Mouse (Mus musculus) liver, embryonic 12.5 days (tissue): ENCODE results near the gene Mt2. TPM values are rescaled to one million over a fixed set of nuclear protein-coding genes. Genes with fewer than 3 reads are reported as not detected.
A peak's percentile ranks its signal among the peaks of the same experiment; 100 is the strongest.
"Not testable (repeated sequence)": the region's sequence is repeated elsewhere in the genome, so short reads cannot be mapped to it uniquely, and the experiment has no call there.

Source experiments
- ATAC-seq: fragments of 200-750 bp; cut with Nextera tagmentation; 2 replicates; pipeline ENCODE4 v1.8.0; 2017; ENCODE audit warnings: moderate number of reproducible peaks, mild to moderate bottlenecking, moderate library complexity
- H3K27ac ChIP-seq: fragments of 300-500 bp; sonication (generic); 2 replicates; pipeline ENCODE4 v1.5.1; 2016; ENCODE audit warnings: mild to moderate bottlenecking
- H3K27me3 ChIP-seq: fragments of 300-500 bp; sonication (generic); replicated peaks from 2 replicates; pipeline ENCODE4 v1.6.1; 2016; ENCODE audit warnings: mild to moderate bottlenecking, moderate library complexity
- H3K36me3 ChIP-seq: fragments of 300-500 bp; sonication (generic); 2 replicates; pipeline ENCODE4 v1.6.1; 2016; ENCODE audit warnings: mild to moderate bottlenecking, moderate library complexity
- H3K4me1 ChIP-seq: fragments of 300-500 bp; sonication (generic); 2 replicates; pipeline ENCODE4 v1.6.1; 2016
- H3K4me2 ChIP-seq: fragments of 300-500 bp; sonication (generic); 2 replicates; pipeline ENCODE4 v1.6.1; 2016; ENCODE audit warnings: mild to moderate bottlenecking, moderate library complexity
- H3K4me3 ChIP-seq: fragments of 300-500 bp; sonication (generic); 2 replicates; pipeline ENCODE4 v1.5.1; 2016; ENCODE audit warnings: mild to moderate bottlenecking, moderate library complexity
- H3K9ac ChIP-seq: fragments of 300-500 bp; sonication (generic); 2 replicates; pipeline ENCODE4 v1.6.1; 2016; ENCODE audit warnings: mild to moderate bottlenecking, moderate library complexity
- H3K9me3 ChIP-seq: fragments of 300-500 bp; sonication (generic); replicated peaks from 2 replicates; pipeline ENCODE4 v1.6.1; 2016; ENCODE audit warnings: mild to moderate bottlenecking, moderate library complexity
- WGBS: fragments of 180-500 bp; shearing (Covaris S2); methylation state at CpG from one replicate; pipeline ENCODE4 v1.1.7; 2016; ENCODE audit not compliant: insufficient replicate concordance; 5-methylcytosine and 5-hydroxymethylcytosine counted together
- polyA plus RNA-seq: library from polyadenylated mRNA; unstranded; fragments of >200 nt; fragmentation: Nextera tagmentation; extraction: Ambion mirVana; gene quantifications from 2 replicates; pipeline ENCODE4 v1.2.1, GENCODE M21; 2016

Gene Mt2
- 1,025 and 1,037 TPM in 2 replicates for polyA plus RNA-seq

DNA sequence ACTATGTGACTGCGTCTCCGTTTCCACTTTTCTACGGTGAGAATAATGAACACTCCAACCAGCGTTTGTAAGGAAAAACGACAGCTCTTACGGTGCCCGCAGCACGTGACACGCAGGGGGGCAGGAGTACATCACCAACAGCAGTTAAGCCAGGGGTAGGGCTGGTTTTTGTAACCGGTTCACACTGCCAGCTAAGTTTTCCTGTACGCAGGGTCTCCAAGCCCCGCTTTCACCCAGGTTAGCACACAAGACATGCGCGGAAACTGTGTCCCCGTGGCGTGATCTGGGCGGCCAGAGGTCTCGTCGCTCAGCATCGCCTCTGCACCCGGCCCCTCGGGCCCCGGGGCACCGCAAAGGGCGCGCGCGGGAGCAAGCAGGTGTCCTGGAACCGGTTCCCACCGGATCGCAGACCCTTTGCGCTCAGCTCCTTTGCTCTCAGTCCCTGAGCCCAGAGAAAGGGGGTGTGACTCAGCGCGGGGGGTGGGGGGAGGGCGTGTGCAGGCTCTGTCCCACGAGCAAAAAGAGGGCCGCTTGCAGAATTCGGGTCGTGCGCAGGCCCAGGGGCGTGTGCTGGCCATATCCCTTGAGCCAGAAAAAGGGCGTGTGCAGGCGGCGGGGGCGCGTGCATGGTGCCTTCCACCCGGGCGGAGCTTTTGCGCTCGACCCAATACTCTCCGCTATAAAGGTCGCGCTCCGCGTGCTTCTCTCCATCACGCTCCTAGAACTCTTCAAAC lies at the start of gene Mt2:
Mt2 (plus strand) TSS at position 590 of the 734 bp plus-strand sequence.
- H3K4me1 ChIP-seq, result peaks cover 68% of the 10 kb centered on the region
- ATAC-seq, result peak; percentile 87
- WGBS, result 1% methylated on average over 56 of the region's 56 CpGs
- H3K4me2 ChIP-seq, result peak within 1 kb of the TSS; percentile 85
- peaks cover 56% of the 10 kb centered on the region for H3K27me3 ChIP-seq
- H3K4me3 ChIP-seq, result peak within 1 kb of the TSS; percentile 87
- peak within 1 kb of the TSS; percentile 99 for H3K27ac ChIP-seq
- no peaks in the 10 kb centered on the region for H3K36me3 ChIP-seq
- H3K9me3 ChIP-seq, result no peaks in the 10 kb centered on the region
- peak within 1 kb of the TSS; percentile 95 for H3K9ac ChIP-seq

DNA sequence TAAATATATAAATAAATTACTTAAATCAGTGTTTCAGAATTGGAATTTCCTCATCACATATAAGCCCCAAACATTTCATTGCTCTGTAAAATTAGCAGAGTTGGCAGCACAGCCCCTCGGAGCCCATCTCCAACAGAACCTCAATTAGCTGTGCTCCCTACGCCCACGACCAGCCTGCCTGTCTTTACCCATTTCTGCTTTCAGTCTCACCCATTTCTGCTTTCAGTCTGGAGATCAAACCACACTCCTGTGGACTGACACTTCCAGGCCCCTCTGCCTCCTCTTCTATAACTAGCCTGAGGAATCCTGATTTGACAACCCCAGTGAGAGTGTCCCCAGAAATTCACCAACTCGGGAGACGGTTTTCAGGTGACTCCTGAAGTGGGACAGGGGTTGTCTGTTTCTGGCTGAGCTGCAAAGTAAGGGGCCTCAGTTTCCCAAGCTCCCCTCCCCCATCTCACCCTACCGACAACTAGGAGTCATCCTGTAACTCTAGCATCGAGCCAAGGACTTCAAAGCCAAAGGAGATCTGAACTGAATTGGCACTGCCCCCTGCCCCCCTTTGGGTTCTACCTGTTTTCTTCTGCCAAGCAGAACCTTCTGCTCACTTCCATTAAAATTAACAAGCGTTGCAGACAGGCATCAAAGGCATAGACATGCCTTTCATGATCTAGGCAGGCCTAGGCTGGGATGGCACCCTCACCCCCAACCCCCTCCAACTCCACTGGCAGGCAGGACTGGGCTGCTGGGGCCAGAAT lies 49.6 kb upstream of the Mt2 start:
- no peak overlapping the region for H3K9ac ChIP-seq
- H3K27ac ChIP-seq, result no peak overlapping the region
- no peaks in the 10 kb centered on the region for H3K36me3 ChIP-seq
- peaks cover 28% of the 10 kb centered on the region for H3K27me3 ChIP-seq
- no peak for ATAC-seq
- WGBS, result 41% methylated on average over 8 of the region's 8 CpGs
- H3K4me3 ChIP-seq, result no peak overlapping the region
- peaks cover 20% of the 10 kb centered on the region for H3K4me1 ChIP-seq
- no peak overlapping the region for H3K4me2 ChIP-seq
- H3K9me3 ChIP-seq, result no peaks in the 10 kb centered on the region

DNA sequence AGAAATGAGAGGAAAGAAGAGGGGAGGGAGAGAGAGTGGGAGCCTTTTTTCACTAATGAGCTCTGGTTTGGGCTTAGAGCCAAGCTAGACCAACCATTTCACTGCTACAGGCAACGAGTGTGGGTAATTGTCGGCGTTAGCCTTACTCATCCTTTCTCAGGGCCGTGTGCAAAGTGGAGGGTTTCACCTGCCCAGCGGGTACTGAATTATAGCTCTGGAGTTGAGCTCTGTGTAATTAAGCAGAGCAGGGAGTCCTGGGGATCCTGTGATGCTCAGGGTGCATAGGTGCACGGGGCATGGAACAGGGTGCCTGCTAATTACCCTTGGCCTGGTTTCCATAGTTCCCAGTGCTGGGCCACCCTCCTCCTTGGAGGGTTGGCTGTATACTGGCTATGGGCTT lies 44.8 kb upstream of the Mt2 start:
- H3K4me1 ChIP-seq, result no peaks in the 10 kb centered on the region
- H3K27ac ChIP-seq, result no peak overlapping the region
- no peak overlapping the region for H3K4me3 ChIP-seq
- H3K9ac ChIP-seq, result no peak overlapping the region
- no peak for ATAC-seq
- H3K9me3 ChIP-seq, result no peaks in the 10 kb centered on the region
- H3K27me3 ChIP-seq, result peaks cover 45% of the 10 kb centered on the region
- H3K4me2 ChIP-seq, result no peak overlapping the region
- H3K36me3 ChIP-seq, result no peaks in the 10 kb centered on the region
- 64% methylated on average over 6 of the region's 6 CpGs for WGBS

DNA sequence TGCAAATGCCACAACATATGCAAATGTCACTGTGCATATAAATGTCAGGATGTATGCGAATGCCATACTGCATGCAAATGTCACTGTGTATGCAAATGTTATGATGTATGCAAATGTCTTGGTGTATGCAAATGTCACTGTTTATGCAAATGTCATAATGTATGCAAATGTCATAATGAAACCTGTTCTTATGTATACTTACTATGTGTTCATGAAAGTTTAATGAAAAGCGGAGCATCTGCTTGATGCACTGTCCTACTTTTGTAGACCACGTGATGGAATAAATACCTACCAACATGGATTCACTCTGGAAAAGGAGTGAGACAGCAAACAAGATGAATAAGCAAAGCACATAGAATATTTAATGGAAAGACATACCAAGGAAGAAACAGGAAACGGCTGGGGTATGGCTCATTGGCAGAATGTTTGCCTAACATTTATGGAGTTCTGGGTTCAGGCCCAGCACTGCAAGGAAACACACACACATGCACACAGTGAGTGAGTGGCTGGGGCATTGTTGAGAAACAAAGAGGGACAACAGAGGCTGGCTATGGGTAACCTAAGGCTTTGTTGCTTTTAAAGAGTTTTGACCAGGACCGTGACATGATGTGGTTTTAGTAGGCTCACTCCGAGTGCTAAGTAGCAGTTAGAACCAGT lies 43.2 kb upstream of the Mt2 start:
- H3K9me3 ChIP-seq, result no peaks in the 10 kb centered on the region
- H3K27ac ChIP-seq, result no peak overlapping the region
- 76% methylated on average over 6 of the region's 6 CpGs for WGBS
- H3K4me2 ChIP-seq, result no peak overlapping the region
- H3K4me1 ChIP-seq, result peaks cover 6% of the 10 kb centered on the region
- ATAC-seq, result no peak
- H3K27me3 ChIP-seq, result peaks cover 37% of the 10 kb centered on the region
- H3K9ac ChIP-seq, result no peak overlapping the region
- no peaks in the 10 kb centered on the region for H3K36me3 ChIP-seq
- no peak overlapping the region for H3K4me3 ChIP-seq

DNA sequence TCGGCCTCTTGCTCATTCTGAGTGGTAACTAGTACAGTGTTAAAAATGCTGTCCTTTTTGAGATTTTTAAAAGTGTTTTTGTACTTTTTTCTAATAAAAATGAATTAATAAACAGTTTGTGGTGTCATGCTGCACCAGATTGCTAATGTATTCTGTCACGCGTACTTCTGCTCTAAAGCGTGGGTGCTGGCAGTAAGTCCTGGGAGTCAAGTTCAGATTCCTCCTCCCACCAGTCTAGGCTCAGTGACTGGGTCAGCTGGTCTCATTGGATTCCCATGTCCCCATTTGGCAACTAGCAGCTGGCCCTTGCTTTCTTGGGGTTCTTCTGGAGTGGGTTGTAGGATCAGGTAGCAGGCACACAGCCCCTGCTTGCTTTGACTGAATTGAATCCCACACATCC lies 42.3 kb upstream of the Mt2 start:
- H3K4me3 ChIP-seq, result no peak overlapping the region
- no peak overlapping the region for H3K27ac ChIP-seq
- no peak overlapping the region for H3K4me2 ChIP-seq
- ATAC-seq, result no peak
- no peaks in the 10 kb centered on the region for H3K9me3 ChIP-seq
- peaks cover 13% of the 10 kb centered on the region for H3K4me1 ChIP-seq
- H3K36me3 ChIP-seq, result no peaks in the 10 kb centered on the region
- peaks cover 29% of the 10 kb centered on the region for H3K27me3 ChIP-seq
- no peak overlapping the region for H3K9ac ChIP-seq
- 88% methylated on average over 4 of the region's 4 CpGs for WGBS

DNA sequence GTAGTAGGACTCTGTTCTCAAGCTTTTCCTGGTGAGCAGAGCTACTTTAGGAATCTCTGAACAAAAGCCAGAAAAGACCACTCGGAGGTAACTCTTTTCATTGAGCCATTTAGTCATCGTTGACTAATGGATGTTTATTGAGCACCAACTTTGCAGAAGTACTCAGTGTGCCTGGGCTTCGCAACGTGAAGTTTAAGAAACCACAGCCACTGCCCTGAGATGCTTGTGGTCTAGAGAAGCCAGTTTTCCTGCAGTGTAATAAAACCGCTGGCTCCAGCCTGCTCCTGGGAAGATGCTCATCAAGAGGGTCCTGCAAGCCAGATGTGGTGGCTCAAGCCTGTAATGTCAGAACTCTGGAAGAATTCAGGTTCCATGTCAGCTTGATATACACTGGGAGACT lies 40.4 kb upstream of the Mt2 start:
- WGBS, result 52% methylated on average over 5 of the region's 5 CpGs
- no peak overlapping the region for H3K4me2 ChIP-seq

DNA sequence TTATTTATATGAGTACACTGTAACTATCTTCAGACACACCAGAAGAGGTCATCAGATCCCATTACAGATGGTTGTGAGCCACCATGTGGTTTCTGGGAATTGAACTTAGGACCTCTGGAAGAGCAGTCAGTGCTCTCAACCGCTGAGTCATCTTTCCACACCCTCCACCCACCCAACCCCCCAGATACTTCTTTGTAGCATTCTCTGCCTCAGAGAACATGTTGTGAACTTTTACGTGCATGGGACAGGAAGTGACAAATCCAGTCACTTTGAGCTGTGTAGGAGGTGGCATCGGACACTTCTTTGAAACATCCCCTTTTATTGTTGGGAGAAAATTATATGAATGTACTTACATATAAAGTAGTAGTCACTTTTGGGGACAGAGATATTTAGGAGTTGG lies 37.9 kb upstream of the Mt2 start:
- WGBS, result 33% methylated on average over 3 of the region's 3 CpGs

More for the DNA sequence above, 40.4 kb upstream of the Mt2 start:
- H3K27me3 ChIP-seq, result peaks cover 26% of the 10 kb centered on the region
- no peak overlapping the region for H3K4me3 ChIP-seq
- no peak for ATAC-seq
- H3K9me3 ChIP-seq, result no peaks in the 10 kb centered on the region
- H3K36me3 ChIP-seq, result no peaks in the 10 kb centered on the region
- no peak overlapping the region for H3K9ac ChIP-seq
- peaks cover 17% of the 10 kb centered on the region for H3K4me1 ChIP-seq
- no peak overlapping the region for H3K27ac ChIP-seq

DNA sequence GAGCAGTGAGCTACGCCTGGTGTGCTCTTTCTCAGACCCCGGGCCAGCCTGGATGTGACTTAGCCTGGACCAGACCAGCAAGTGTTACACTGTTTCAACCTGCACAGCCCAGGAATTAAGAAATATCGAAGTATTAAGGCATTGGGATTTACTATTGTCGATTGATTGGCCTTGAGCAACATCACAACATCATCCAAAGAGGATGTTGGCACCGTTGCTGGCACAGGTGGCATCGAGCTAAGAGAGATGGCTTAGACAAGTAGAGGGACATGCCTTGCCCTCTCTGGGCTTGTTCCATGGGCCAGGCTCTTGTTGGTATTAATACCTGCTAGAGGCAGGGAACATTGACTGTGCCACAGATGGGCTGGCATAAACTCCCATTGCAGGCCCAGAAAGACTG lies 36.9 kb upstream of the Mt2 start:
- H3K27ac ChIP-seq, result no peak overlapping the region
- H3K36me3 ChIP-seq, result no peaks in the 10 kb centered on the region
- H3K4me1 ChIP-seq, result peaks cover 17% of the 10 kb centered on the region
- H3K4me3 ChIP-seq, result no peak overlapping the region
- 69% methylated on average over 6 of the region's 6 CpGs for WGBS
- H3K9me3 ChIP-seq, result no peaks in the 10 kb centered on the region
- H3K4me2 ChIP-seq, result no peak overlapping the region
- H3K9ac ChIP-seq, result no peak overlapping the region
- no peak for ATAC-seq
- H3K27me3 ChIP-seq, result peaks cover 29% of the 10 kb centered on the region

More for the DNA sequence above, 37.9 kb upstream of the Mt2 start:
- H3K4me3 ChIP-seq, H3K36me3 ChIP-seq, H3K27ac ChIP-seq, H3K4me2 ChIP-seq, H3K9me3 ChIP-seq, H3K9ac ChIP-seq, ATAC-seq: not testable (repeated sequence)
- Histone ChIP-seq H3K27me3 (peaks cover 28% of the 10 kb centered on the region), H3K4me1 (peaks cover 17% of the 10 kb centered on the region)

DNA sequence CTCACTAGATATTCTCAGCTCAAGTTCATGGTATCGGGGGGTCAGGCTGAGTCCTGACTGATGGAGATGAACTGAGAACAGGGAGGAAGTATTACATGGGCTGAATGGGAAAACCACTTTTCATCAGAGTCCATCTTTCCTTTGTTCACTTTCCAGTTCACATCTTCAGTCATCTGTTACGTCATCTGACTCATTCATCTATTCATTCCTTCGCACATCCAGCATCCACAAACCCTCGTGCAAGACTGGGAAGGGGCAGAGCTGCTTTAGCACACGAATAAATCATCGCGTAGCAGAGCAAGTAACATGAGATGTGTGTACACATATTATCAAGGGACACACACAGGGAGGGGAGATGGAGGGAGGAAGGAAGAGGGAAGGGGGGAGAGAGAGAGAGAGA lies 36.3 kb upstream of the Mt2 start:
- Histone ChIP-seq H3K4me1 (peaks cover 17% of the 10 kb centered on the region), H3K9ac (no peak overlapping the region), H3K9me3 (no peaks in the 10 kb centered on the region), H3K27me3 (peaks cover 26% of the 10 kb centered on the region), H3K27ac (no peak overlapping the region), H3K36me3 (no peaks in the 10 kb centered on the region), H3K4me3 (no peak overlapping the region), H3K4me2 (no peak overlapping the region)
- 72% methylated on average over 7 of the region's 7 CpGs for WGBS
- ATAC-seq, result no peak

DNA sequence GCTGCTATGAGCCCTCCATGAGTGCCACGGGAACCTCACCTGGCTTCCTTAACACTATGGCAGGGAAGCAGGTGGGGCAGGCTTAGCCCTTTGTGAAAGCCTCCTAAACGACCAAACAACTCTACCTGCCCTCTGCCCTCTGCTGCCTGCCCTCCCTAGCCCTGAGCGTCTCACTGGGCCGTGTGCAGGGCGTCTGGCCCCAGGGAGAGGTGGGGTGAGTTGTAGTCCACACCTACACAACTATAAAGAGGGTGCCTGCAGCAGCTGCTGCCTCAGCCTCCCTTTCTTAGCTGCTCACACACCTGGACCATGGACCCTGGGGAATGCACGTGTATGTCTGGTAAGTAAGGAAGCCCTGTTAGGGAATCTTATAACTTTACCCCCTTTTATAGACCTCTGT lies 35.5 kb upstream of the Mt2 start, which contains the start of gene Mt4:
Mt4 (plus strand) TSS at position 265 of the 400 bp plus-strand sequence.
- Histone ChIP-seq H3K4me2 (no peak within 1 kb of the TSS), H3K27ac (no peak within 1 kb of the TSS), H3K9ac (no peak within 1 kb of the TSS), H3K27me3 (peaks cover 23% of the 10 kb centered on the region), H3K36me3 (no peaks in the 10 kb centered on the region), H3K4me3 (no peak within 1 kb of the TSS), H3K4me1 (peaks cover 17% of the 10 kb centered on the region), H3K9me3 (no peaks in the 10 kb centered on the region)
- 45% methylated on average over 6 of the region's 6 CpGs for WGBS
- 0 out of 2 replicates have a peak, but pooled peaks have one; percentile 42 for ATAC-seq

DNA sequence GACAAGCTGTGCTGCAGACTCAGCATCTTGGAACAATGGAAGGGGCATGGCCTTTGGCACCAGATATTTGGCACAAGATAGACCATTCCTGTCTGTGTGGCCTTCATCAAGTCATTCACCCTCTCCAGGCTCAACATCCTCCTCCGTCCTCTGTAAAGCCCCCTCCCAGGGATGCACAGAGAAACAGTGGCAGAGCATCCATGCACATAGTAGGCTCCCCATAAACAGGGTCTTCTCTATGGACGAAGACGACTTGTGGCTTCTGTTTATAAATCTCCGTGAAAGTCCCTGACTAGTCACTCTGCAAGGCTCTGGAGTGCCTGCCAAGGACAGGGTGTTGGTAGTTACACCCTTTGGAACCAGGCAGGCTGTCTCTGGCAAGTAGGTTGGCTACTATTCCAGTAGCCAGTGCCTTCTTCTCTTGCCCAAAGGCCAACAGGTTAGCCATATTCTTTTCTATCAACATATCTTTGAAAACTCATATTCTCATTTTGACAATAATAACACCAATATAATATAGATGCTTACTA lies 32.1 kb upstream of the Mt2 start:
- no peak overlapping the region for H3K9ac ChIP-seq
- H3K27ac ChIP-seq, result no peak overlapping the region
- no peak overlapping the region for H3K4me3 ChIP-seq
- ATAC-seq, result no peak
- no peaks in the 10 kb centered on the region for H3K36me3 ChIP-seq
- WGBS, result 63% methylated on average over 4 of the region's 4 CpGs
- H3K4me1 ChIP-seq, result 0 out of 2 replicates have a peak, but pooled peaks cover 4% of the 10 kb centered on the region
- H3K27me3 ChIP-seq, result peaks cover 36% of the 10 kb centered on the region
- no peak overlapping the region for H3K4me2 ChIP-seq
- H3K9me3 ChIP-seq, result no peaks in the 10 kb centered on the region

DNA sequence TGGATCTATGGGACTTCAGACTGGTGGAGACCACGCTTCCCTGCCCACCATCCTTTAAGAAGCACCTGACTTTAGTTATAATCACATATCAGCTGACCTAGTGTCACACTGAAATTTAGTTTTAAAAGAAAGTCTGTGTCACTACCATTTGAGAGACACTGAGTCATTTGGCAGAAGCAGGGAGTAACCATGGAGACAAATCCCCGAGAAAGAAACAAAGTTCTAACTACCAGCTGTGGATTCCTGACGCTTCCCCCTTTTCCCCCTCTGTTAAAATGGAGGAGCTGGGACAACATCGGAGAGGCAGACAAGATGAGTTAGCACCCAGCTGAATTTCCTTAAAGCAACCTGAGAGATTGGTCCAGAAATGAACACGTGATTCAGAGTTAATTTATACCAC lies 24.2 kb upstream of the Mt2 start:
- H3K4me1 ChIP-seq, result peaks cover 40% of the 10 kb centered on the region
- no peak overlapping the region for H3K4me2 ChIP-seq
- no peaks in the 10 kb centered on the region for H3K9me3 ChIP-seq
- H3K4me3 ChIP-seq, result no peak overlapping the region
- H3K27me3 ChIP-seq, result peaks cover 51% of the 10 kb centered on the region
- no peak overlapping the region for H3K9ac ChIP-seq
- H3K36me3 ChIP-seq, result no peaks in the 10 kb centered on the region
- WGBS, result 48% methylated on average over 5 of the region's 5 CpGs
- H3K27ac ChIP-seq, result no peak overlapping the region
- ATAC-seq, result no peak
